Mouse (Mus musculus): ENCODE measurements around the gene Cks1b. TPM values are rescaled to one million over a fixed set of nuclear protein-coding genes. Genes with fewer than 3 reads are reported as not detected.

Cks1b gene
- 3.7 TPM for total RNA-seq (2023)

GRCm38 (mm10) chr3:89418170-89418860, at the start of gene Cks1b, which contains the start of gene Shc1:
TSS of gene Cks1b (minus strand) at chr3:89418383.
TSS of gene Shc1 (plus strand) at chr3:89418443.

GRCm38 (mm10) chr3:89454401-89455177, 36.4 kb upstream of the Cks1b start, which contains the start of gene Pmvk:
TSS of gene Pmvk (plus strand) at chr3:89454541.

GRCm38 (mm10) chr3:89436176-89437113, 18.3 kb upstream of the Cks1b start, which contains the start of gene Pbxip1:
TSS of gene Pbxip1 (plus strand) at chr3:89436706.

GRCm38 (mm10) chr3:89430171-89431159, 12.3 kb upstream of the Cks1b start, which contains the start of gene Pygo2:
TSS of gene Pygo2 (plus strand) at chr3:89430214.

GRCm38 (mm10) chr3:89411490-89412393, 6.4 kb downstream of the Cks1b start, which contains the start of gene Flad1:
TSS of gene Flad1 (minus strand) at chr3:89411870.

GRCm38 (mm10) chr3:89402693-89403092, 15.5 kb downstream of the Cks1b start, which contains the start of gene Lenep:
TSS of gene Lenep (minus strand) at chr3:89402793.

GRCm38 (mm10) chr3:89394006-89394893, 23.9 kb downstream of the Cks1b start, which contains the start of gene Zbtb7b:
TSS of gene Zbtb7b (minus strand) at chr3:89394776.

Other genes starting within 250 kb of the Cks1b start
- gene Scamp3, start 240.9 kb downstream of the Cks1b start, total RNA-seq (2023) = 129 TPM
- gene Fam189b, start 235.2 kb downstream of the Cks1b start, total RNA-seq (2023) = 104 TPM
- 60.6 TPM for gene Gba, start 215.5 kb downstream of the Cks1b start, total RNA-seq (2023)
- 6.9 TPM for gene Thbs3, start 203.2 kb downstream of the Cks1b start, total RNA-seq (2023)
- 175 TPM for gene Mtx1, start 191.3 kb downstream of the Cks1b start, total RNA-seq (2023)
- 1.5 TPM for gene Muc1, start 189.3 kb downstream of the Cks1b start, total RNA-seq (2023)
- 91.1 TPM for gene Krtcap2, start 172.4 kb downstream of the Cks1b start, total RNA-seq (2023)
- 1.6 TPM for gene Trim46, start 172.1 kb downstream of the Cks1b start, total RNA-seq (2023)
- gene Dpm3, start 159.0 kb downstream of the Cks1b start, total RNA-seq (2023) = 47.1 TPM
- gene Slc50a1, start 147.8 kb downstream of the Cks1b start, total RNA-seq (2023) = 90.8 TPM
- not detected for gene Efna1, start 137.2 kb downstream of the Cks1b start, total RNA-seq (2023)
- not detected for gene Efna3, start 95.4 kb downstream of the Cks1b start, total RNA-seq (2023)
- gene Efna4, start 80.4 kb downstream of the Cks1b start, total RNA-seq (2023) = 0.70 TPM
- gene Adam15, start 68.4 kb downstream of the Cks1b start, total RNA-seq (2023) = 14.3 TPM
- 0.23 TPM for gene Dcst2, start 56.4 kb downstream of the Cks1b start, total RNA-seq (2023)
- gene Dcst1, start 53.1 kb downstream of the Cks1b start, total RNA-seq (2023) = not detected
- 78.1 TPM for gene Zbtb7b, start 23.6 kb downstream of the Cks1b start, total RNA-seq (2023)
- gene Lenep, start 15.6 kb downstream of the Cks1b start, total RNA-seq (2023) = not detected
- gene Flad1, start 6.5 kb downstream of the Cks1b start, total RNA-seq (2023) = 21.0 TPM
- gene Shc1, start 60 bp upstream of the Cks1b start, total RNA-seq (2023) = 96.1 TPM
- 39.8 TPM for gene Pygo2, start 11.8 kb upstream of the Cks1b start, total RNA-seq (2023)
- gene Pbxip1, start 18.3 kb upstream of the Cks1b start, total RNA-seq (2023) = 95.0 TPM
- gene Pmvk, start 36.2 kb upstream of the Cks1b start, total RNA-seq (2023) = 10.0 TPM
- gene Kcnn3, start 101.8 kb upstream of the Cks1b start, total RNA-seq (2023) = not detected